Mouse (Mus musculus) Patski (cell line): ENCODE results near the gene Tet2. TPM values are rescaled to one million over a fixed set of nuclear protein-coding genes. Genes with fewer than 3 reads are reported as not detected.
"Not testable (repeated sequence)": the region's sequence is repeated elsewhere in the genome, so short reads cannot be mapped to it uniquely, and the experiment has no call there.

Experiments used
- ATAC-seq: fragments of 100-300 bp; one replicate; pipeline ENCODE4 v1.8.0; 2021
- CTCF ChIA-PET: fragments of 350-600 bp; sonication (Branson Sonifier 250); formaldehyde crosslinking; loops from one replicate; lab custom pipeline; 2022; ENCODE audit warnings: inconsistent platforms; lab: Charles Lee
- POLR2A ChIA-PET: fragments of 350-600 bp; sonication (Branson Sonifier 250); formaldehyde crosslinking; loops from one replicate; lab custom pipeline; 2022; ENCODE audit warnings: antibody characterized with exemption, inconsistent platforms; lab: Charles Lee
- DNase-seq: peaks from one replicate; pipeline ENCODE4 v3.0.0-alpha.2; 2011; ENCODE audit warnings: low read depth, low spot score
- H3K27me3 ChIP-seq: fragments of 371-371 bp; one replicate; pipeline ENCODE4 v1.5.1; 2021
- CTCF ChIP-seq: fragments of 100-300 bp; IDR thresholded peaks from one replicate; pipeline ENCODE4 v1.5.1; 2021
- in situ Hi-C: fragments of 300-500 bp; cut with MboI; formaldehyde crosslinking; loops from 3 replicates; pipeline ENCODE4 v1.11.1; 2018; ENCODE audit warnings: low pct_unique_long_range_greater_than_20kb, mixed read lengths
- polyA plus RNA-seq: library from polyadenylated mRNA; unstranded; gene quantifications from one replicate; pipeline ENCODE4 v1.2.3, GENCODE M21; 2021

Tet2 gene
- 15.7 TPM for polyA plus RNA-seq

DNA sequence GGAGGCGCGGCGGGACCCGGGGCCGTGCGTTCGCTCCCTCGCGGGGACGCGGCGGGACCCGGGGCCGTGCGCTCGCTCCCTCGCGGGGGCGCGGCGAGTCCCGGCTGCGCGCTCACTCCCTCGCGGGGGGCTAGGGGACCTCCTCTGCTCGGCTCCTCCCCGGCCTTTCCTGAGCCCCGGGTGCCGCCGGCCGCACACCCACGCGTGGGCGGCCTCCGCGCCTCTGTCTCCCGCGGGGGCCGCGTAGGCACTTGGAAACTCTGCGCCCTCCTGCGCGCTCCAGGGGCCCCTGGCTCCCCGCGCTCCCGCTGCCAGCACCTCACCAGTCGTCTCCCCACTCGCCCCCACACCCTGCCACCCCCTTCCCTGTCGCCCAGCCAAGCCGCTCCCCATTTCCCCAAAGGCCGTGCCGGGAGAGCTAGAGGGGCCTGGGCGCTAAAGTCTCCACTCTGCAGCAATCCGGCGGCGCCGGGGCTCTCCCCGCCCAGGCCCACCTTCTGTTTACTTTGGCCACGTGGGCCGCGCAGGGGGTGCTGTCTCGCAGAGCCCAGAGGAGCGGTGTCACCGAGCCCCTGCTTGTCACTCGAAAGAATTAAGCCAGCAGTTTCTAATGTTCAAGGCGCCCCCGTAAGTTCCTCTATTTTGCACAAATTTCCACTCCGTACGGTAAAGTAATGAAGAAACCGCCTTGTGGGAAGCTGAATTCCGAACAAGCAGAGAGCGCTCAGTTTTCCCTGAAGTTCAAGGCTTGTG, at the start of gene Tet2:
Gene Tet2, minus strand, starts transcription at position 589 of the 753 bp plus-strand sequence.
- no peak for TF ChIP-seq CTCF
- DNase-seq (no peak), ATAC-seq (peak; percentile 53)
- POLR2A ChIA-PET: no interaction called here
- H3K27me3 ChIP-seq: no peaks in the 10 kb centered on the region
- CTCF ChIA-PET: no interaction called here
- in situ Hi-C loops: loop anchor here (5.0 kb wide), 1 partner anchor 217 kb away; no protein-coding TSS in a partner anchor

DNA sequence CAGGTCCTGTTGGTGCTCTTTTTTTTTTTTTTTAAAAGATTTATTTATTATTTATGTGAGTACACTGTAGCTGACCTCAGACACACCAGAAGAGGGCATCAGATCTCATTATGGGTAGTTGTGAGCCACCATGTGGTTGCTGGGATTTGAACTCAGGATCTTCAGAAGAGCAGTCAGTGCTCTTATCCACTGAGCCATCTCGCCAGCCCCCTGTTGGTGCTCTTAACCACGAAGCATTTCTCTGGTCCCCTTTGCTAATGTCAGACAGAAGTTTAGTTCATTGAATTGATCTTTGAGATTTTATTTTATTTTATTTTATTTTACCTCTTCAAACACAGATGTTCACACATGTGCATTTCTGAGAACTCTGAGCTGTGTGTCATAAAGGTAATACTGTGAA, 48.1 kb upstream of the Tet2 start:
- POLR2A ChIA-PET, DNase-seq, H3K27me3 ChIP-seq, ATAC-seq, CTCF ChIA-PET, in situ Hi-C loops: not testable (repeated sequence)

DNA sequence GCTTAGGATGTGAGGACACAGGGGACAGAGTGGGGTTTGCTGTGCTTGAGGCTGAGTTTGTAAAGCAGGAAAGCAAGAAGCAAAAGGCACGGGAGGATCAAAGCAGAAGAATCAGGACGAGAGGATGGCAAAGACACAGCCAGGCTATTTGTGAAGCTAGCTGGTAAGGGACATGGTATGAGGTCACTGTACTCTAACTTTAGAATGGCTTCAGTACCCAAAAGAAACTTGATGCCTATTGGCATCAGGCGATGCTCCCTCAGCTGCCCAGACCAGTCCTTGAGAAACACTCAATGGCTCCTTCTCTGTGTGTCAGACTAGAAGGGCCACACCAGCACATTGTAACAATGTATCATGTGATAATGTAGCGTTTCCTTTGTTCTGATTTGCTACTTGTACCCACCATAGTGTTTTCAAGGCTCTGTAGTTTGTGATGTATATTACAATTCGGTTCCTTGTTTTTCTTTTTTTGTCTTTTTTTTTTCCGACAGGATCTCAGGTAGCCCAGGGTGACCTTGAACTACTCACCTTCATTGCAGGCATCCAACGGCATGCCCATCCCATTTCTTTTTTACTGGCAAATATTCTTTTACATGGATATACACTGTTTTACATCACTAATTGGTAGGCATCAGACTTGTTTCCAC, 45.7 kb upstream of the Tet2 start:
- TF ChIP-seq CTCF: no peak
- H3K27me3 ChIP-seq: no peaks in the 10 kb centered on the region
- in situ Hi-C loops: no loop called here
- CTCF ChIA-PET: no interaction called here
- no peak for DNase-seq
- ATAC-seq: no peak
- POLR2A ChIA-PET: interaction anchor here (0.5 kb wide), 1 partner anchor 25 kb away, joined by 3 read pairs; no protein-coding TSS in a partner anchor

DNA sequence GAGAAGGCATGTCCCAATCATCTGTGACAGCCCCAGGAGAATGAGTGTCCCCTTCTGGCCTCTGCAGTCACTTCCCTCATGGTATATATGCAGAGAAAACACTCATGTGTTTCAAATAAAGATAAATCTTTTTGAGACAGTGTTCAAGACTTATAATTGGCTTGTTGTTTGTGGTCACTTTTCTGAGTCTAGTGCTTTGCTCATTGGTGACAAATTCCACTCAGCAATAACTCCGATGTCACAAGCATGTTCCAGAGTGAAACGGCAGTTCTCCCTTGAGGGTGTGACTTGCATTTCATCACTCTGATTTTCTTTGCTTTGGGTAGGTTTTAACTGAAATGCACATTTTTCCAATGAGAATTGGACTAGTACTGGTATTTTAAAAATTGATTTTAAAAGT, 40.1 kb upstream of the Tet2 start:
- ATAC-seq: no peak
- POLR2A ChIA-PET: no interaction called here
- in situ Hi-C loops: no loop called here
- no peaks in the 10 kb centered on the region for H3K27me3 ChIP-seq
- CTCF ChIA-PET: interaction anchor here (1.1 kb wide), 1 partner anchor 11 kb away, joined by 3 read pairs; no protein-coding TSS in a partner anchor
- DNase-seq: no peak
- no peak for TF ChIP-seq CTCF

DNA sequence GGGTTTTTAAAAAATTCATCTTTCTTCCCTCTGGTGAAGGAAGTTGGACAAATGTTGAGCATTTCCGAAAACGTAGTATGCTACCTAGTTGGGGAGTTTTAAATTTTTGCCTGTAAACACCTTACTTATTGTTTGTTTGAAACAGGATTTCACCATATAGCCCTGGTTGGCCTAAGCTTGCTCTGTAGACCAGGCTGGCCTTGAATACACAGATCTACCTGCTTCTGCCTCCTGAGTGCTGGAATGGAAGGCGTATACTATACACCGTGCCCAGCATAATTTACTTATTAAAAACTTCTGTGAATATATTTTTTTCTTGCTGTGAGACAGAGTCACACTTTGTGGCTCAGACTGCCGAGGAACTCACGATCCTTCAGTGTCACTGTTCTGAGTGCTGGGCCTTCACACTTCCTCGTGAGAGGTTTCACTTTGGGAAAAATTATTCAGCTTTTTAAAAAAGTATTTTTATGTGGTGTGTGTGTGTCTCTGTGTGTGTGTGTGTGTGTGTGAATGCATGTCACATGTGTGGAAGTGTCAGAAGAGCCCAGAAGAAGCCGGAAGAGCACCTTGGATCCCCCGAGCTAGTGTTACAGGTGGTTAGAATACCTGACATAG, 38.6 kb upstream of the Tet2 start:
- POLR2A ChIA-PET: no interaction called here
- in situ Hi-C loops: no loop called here
- TF ChIP-seq CTCF: no peak
- H3K27me3 ChIP-seq: no peaks in the 10 kb centered on the region
- no peak for ATAC-seq
- no peak for DNase-seq
- CTCF ChIA-PET: no interaction called here

DNA sequence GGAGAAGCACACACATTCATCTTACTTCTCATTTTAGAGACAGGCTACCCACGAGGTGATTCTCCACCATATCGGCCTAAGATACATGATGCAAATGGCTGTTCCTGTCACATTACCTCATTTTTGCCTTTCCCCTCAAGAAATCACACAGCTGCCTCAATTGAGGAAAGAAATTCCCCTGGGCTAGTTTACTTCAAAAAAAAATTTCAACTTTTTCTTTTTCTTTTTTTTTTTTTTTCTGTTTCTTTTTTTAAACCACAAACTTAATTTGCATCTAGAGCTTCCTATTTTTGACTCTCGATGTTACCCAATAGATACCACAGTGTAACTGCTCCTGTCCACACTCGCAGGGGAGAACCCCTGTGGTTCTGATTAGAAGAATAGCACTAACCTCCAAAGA, 38.0 kb upstream of the Tet2 start:
- in situ Hi-C loops: no loop called here
- CTCF ChIA-PET: no interaction called here
- ATAC-seq: no peak
- POLR2A ChIA-PET: no interaction called here
- no peak for TF ChIP-seq CTCF
- no peaks in the 10 kb centered on the region for H3K27me3 ChIP-seq
- DNase-seq: no peak

DNA sequence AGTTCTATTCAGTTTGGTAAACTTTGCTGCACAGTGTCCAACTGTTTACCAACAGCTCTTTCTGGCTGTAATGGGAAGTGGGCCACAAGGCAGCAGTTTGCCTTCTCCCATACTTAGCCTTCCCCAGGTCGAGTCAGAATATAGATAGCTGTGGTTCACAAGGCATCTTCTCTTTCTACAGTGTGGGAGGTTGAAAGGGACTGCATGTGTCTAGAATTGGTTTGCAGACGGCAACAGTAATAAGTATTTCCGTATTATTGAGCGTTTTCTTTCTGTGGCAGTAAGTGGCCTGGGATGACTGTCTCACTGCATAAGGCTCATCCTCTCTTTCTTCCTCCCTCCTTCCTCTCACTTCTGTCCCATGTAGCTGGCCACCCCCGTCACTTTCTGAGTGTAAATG, 37.2 kb upstream of the Tet2 start:
- in situ Hi-C loops: no loop called here
- DNase-seq (no peak), ATAC-seq (no peak)
- no peaks in the 10 kb centered on the region for H3K27me3 ChIP-seq
- ChIA-PET POLR2A (no interaction called here), CTCF (interaction anchor here (1.3 kb wide), 1 partner anchor 18 kb away, joined by 4 read pairs; no protein-coding TSS in a partner anchor)
- no peak for TF ChIP-seq CTCF

DNA sequence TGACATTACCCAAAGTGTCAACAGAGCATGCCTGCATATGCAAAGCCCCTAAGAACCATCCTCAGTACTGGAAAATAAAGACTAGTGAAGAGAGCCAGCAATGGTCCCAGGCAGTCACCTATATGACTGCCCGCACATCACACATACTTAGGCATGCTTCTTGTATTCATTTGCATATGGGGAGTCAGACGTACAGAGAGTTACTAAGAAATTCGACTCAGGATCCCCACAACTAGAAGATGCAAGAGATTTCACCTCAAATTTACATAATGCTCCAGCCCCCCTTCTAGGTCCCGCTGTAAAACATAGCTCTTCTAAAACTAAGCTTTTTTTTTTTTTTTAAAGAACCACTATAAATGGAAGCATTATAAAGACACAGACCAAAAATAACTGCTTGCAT, 36.6 kb upstream of the Tet2 start:
- CTCF ChIA-PET: interaction anchor here (1.3 kb wide), 1 partner anchor 19 kb away, joined by 4 read pairs; no protein-coding TSS in a partner anchor
- DNase-seq (no peak), ATAC-seq (no peak)
- in situ Hi-C loops: no loop called here
- no peak for TF ChIP-seq CTCF
- POLR2A ChIA-PET: no interaction called here
- no peaks in the 10 kb centered on the region for H3K27me3 ChIP-seq

DNA sequence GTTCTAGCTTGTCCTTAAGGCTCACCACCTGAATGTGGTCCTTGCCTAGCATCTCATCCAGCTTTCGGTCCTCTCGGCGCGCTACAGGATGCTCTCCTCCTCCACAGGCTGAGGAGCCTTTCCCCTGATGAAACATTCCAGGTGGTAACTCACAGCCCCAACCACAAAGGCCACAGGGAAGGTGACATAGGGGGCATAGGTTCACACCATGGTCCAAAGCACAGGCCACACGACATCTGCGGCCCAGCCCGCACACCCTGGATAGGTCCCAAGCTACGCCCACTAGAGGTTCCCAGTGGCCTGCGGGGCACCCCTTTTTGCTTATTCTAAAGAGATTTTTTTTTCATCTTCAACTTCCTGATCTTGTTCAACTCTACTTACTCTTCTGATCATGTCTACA, 34.7 kb upstream of the Tet2 start:
- DNase-seq (no peak), ATAC-seq (no peak)
- CTCF ChIA-PET: interaction anchor here (1.4 kb wide), 1 partner anchor 17 kb away, joined by 3 read pairs; no protein-coding TSS in a partner anchor
- in situ Hi-C loops: no loop called here
- no peak for TF ChIP-seq CTCF
- no peaks in the 10 kb centered on the region for H3K27me3 ChIP-seq
- POLR2A ChIA-PET: no interaction called here

DNA sequence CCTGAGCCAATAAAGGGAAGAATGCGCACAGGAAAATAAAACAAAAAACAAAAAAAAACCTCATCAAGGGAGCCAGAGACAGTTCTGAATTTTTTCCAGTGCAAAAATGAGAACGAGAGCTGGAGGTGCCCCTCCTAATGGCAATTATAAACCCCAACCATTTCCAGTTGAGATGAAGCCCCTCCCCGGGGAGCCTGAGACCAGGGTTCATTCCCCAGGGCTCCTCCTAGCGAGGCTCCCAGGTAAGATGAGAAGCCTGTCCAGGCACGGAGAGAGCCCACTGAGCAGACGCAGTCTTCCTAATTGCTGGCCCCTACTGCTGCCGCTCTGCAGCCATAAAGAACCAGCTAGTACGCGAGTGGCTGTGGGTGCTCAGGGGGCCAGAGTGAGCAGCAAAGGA, 34.2 kb upstream of the Tet2 start:
- H3K27me3 ChIP-seq: no peaks in the 10 kb centered on the region
- ATAC-seq: no peak
- in situ Hi-C loops: no loop called here
- CTCF ChIA-PET: no interaction called here
- POLR2A ChIA-PET: no interaction called here
- no peak for DNase-seq
- TF ChIP-seq CTCF: no peak

DNA sequence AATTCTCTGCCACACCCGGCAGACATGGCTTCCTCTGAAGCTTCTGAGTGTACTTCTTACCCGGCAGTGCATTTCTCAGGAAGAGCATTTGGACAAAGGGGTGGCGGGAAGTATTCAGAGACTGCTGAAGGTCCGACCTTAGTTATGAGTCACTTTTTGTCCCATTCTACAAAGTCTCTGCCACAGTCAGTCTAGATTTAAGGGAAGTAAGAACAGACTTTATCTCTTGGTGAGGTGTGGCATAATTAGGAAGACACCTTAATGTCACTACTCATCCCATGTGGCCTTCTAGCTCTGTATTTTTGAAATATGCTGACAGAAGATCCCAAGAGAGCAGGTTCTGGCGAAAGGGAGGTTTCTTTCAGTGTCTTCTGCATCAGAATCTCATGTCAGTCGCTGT, 30.0 kb upstream of the Tet2 start:
- DNase-seq (no peak), ATAC-seq (no peak)
- in situ Hi-C loops: no loop called here
- ChIA-PET CTCF (interaction anchor here (1.1 to 1.6 kb wide), 2 partner anchors 11 to 26 kb away, joined by 3 to 4 read pairs; no protein-coding TSS in a partner anchor), POLR2A (no interaction called here)
- no peaks in the 10 kb centered on the region for H3K27me3 ChIP-seq
- no peak for TF ChIP-seq CTCF
